13 mouse cellular contexts compared by ENCODE assay signal in genomic region chr6:82125134-82125533, GRCm38 (mm10).
DNase-seq lines count a peak whose midpoint lies in the region; ATAC-seq and TF ChIP-seq lines count a peak whose summit lies in the region.
"Had no signal": no experiment of that assay in that cellular context is flagged by ENCODE, and none has a peak within 500 bp of the region (broad histone marks: within the 10 kb centered on the region; RNA-seq: fewer than 3 reads in every experiment).

No protein-coding gene starts in this region.

- H3K4me1 ChIP-seq in intestine, embryonic 14.5 days (replicated peaks; ENCODE audit: control insufficient read depth, insufficient read depth, low read length) = no peaks in the 10 kb centered on the region
- H3K4me1 ChIP-seq in intestine, embryonic 15.5 days (replicated peaks) = 0 out of 2 replicates have a peak, but pooled peaks cover 3% of the 10 kb centered on the region
- H3K4me1 ChIP-seq in intestine, postnatal 0 days (replicated peaks; ENCODE audit: control insufficient read depth, insufficient read depth, low read length) = no peaks in the 10 kb centered on the region
- no peaks in the 10 kb centered on the region for H3K4me1 ChIP-seq in hindbrain, postnatal 0 days (ENCODE audit: insufficient read depth, low read length)
- H3K4me1 ChIP-seq in midbrain, embryonic 15.5 days = 0 out of 2 replicates have a peak, but pooled peaks cover 2% of the 10 kb centered on the region
- H3K4me1 ChIP-seq: liver, embryonic 12.5 days had no signal

- H3K27me3 ChIP-seq in intestine, embryonic 14.5 days (replicated peaks; ENCODE audit: control insufficient read depth, insufficient read depth, low read length) = no peaks in the 10 kb centered on the region
- no peaks in the 10 kb centered on the region for H3K27me3 ChIP-seq in intestine, embryonic 15.5 days (replicated peaks)
- H3K27me3 ChIP-seq in intestine, postnatal 0 days (replicated peaks; ENCODE audit: control insufficient read depth, insufficient read depth, low read length) = no peaks in the 10 kb centered on the region
- no peaks in the 10 kb centered on the region for H3K27me3 ChIP-seq in hindbrain, postnatal 0 days (ENCODE audit: insufficient read depth, low read length)
- H3K27me3 ChIP-seq in midbrain, embryonic 15.5 days (replicated peaks) = no peaks in the 10 kb centered on the region
- H3K27me3 ChIP-seq: liver, embryonic 12.5 days had no signal

- peak; percentile 64 for ATAC-seq in intestine, embryonic 14.5 days (replicated peaks; ENCODE audit: low FRiP score, low TSS enrichment, low read depth)
- no peak for ATAC-seq in intestine, embryonic 15.5 days
- ATAC-seq in intestine, postnatal 0 days = peak; percentile 94
- no peak for ATAC-seq in hindbrain, postnatal 0 days
- ATAC-seq in midbrain, embryonic 15.5 days (replicated peaks) = no peak
- ATAC-seq: hindbrain, embryonic 16.5 days; liver, embryonic 12.5 days had no signal

- H3K9me3 ChIP-seq in intestine, embryonic 14.5 days (ENCODE audit: control insufficient read depth, low read length) = no peaks in the 10 kb centered on the region
- H3K9me3 ChIP-seq in intestine, embryonic 15.5 days = no peaks in the 10 kb centered on the region
- H3K9me3 ChIP-seq in intestine, postnatal 0 days (ENCODE audit: control insufficient read depth) = no peaks in the 10 kb centered on the region
- H3K9me3 ChIP-seq in hindbrain, postnatal 0 days (ENCODE audit: low read length) = no peaks in the 10 kb centered on the region
- no peaks in the 10 kb centered on the region for H3K9me3 ChIP-seq in midbrain, embryonic 15.5 days

- no peak overlapping the region for H3K9ac ChIP-seq in intestine, embryonic 14.5 days (ENCODE audit: low read length)
- H3K9ac ChIP-seq in intestine, embryonic 15.5 days = no peak overlapping the region
- H3K9ac ChIP-seq in intestine, postnatal 0 days (ENCODE audit: low read depth, low read length) = no peak overlapping the region
- no peak overlapping the region for H3K9ac ChIP-seq in hindbrain, postnatal 0 days (replicated peaks; ENCODE audit: low read length)
- H3K9ac ChIP-seq in midbrain, embryonic 15.5 days = no peak overlapping the region
- H3K9ac ChIP-seq: liver, embryonic 12.5 days had no signal

- H3K4me3 ChIP-seq in intestine, embryonic 14.5 days (ENCODE audit: low read depth, low read length) = no peak overlapping the region
- no peak overlapping the region for H3K4me3 ChIP-seq in intestine, embryonic 15.5 days (replicated peaks)
- H3K4me3 ChIP-seq in intestine, postnatal 0 days (ENCODE audit: low read depth, low read length) = no peak overlapping the region
- H3K4me3 ChIP-seq in hindbrain, postnatal 0 days (ENCODE audit: low read length) = no peak overlapping the region
- no peak overlapping the region for H3K4me3 ChIP-seq in midbrain, embryonic 15.5 days
- H3K4me3 ChIP-seq: liver, embryonic 12.5 days had no signal

- no peak for TF ChIP-seq CTCF in intestine, postnatal 0 days (IDR thresholded peaks at IDR 0.05; ENCODE audit: low read depth)
- no peak for TF ChIP-seq CTCF in hindbrain, postnatal 0 days (IDR thresholded peaks at IDR 0.05; ENCODE audit: low read depth)

- no peak overlapping the region for H3K27ac ChIP-seq in intestine, embryonic 14.5 days (ENCODE audit: low read depth)
- H3K27ac ChIP-seq in intestine, embryonic 15.5 days = no peak overlapping the region
- H3K27ac ChIP-seq in intestine, postnatal 0 days (ENCODE audit: low read depth, low read length) = 0 out of 2 replicates have a peak overlapping the region, but pooled peaks have one; percentile 4
- H3K27ac ChIP-seq in hindbrain, postnatal 0 days = no peak overlapping the region
- no peak overlapping the region for H3K27ac ChIP-seq in midbrain, embryonic 15.5 days
- H3K27ac ChIP-seq: liver, embryonic 12.5 days had no signal

- no peak for DNase-seq in intestine, embryonic 14.5 days (ENCODE audit: low spot score)
- DNase-seq in 416B (ENCODE audit: low read depth) (peak; percentile 8), NIH3T3 (ENCODE audit: low read depth) (peak; percentile 67)
- DNase-seq in hindbrain, postnatal 0 days (ENCODE audit: low spot score) = no peak
- DNase-seq in ovary, adult 18-20 months (ENCODE audit: low spot score) = no peak
- DNase-seq: cerebellum, postnatal 10 days; kidney, postnatal 10 days had no signal

- no peak overlapping the region for H3K4me2 ChIP-seq in intestine, embryonic 14.5 days (ENCODE audit: low read length)
- no peak overlapping the region for H3K4me2 ChIP-seq in intestine, embryonic 15.5 days (replicated peaks)
- H3K4me2 ChIP-seq in intestine, postnatal 0 days (replicated peaks; ENCODE audit: low read depth) = no peak overlapping the region
- H3K4me2 ChIP-seq in hindbrain, postnatal 0 days (ENCODE audit: low read depth, low read length) = no peak overlapping the region
- H3K4me2 ChIP-seq in midbrain, embryonic 15.5 days = no peak overlapping the region
- H3K4me2 ChIP-seq: liver, embryonic 12.5 days; midbrain, embryonic 11.5 days had no signal

- WGBS in intestine, embryonic 14.5 days = 89% methylated on average over 2 of the region's 2 CpGs
- WGBS in intestine, embryonic 15.5 days = 71% methylated on average over 2 of the region's 2 CpGs
- 78% methylated on average over 2 of the region's 2 CpGs for WGBS in intestine, postnatal 0 days
- 88% methylated on average over 2 of the region's 2 CpGs for WGBS in hindbrain, postnatal 0 days
- 93% methylated on average over 2 of the region's 2 CpGs for WGBS in midbrain, embryonic 15.5 days

- H3K36me3 ChIP-seq in intestine, embryonic 14.5 days (ENCODE audit: control insufficient read depth, insufficient read depth, low read length) = no peaks in the 10 kb centered on the region
- H3K36me3 ChIP-seq in intestine, embryonic 15.5 days = no peaks in the 10 kb centered on the region
- H3K36me3 ChIP-seq in intestine, postnatal 0 days (ENCODE audit: control insufficient read depth, insufficient read depth) = no peaks in the 10 kb centered on the region
- no peaks in the 10 kb centered on the region for H3K36me3 ChIP-seq in hindbrain, postnatal 0 days (ENCODE audit: insufficient read depth, low read length)
- H3K36me3 ChIP-seq in midbrain, embryonic 15.5 days (replicated peaks) = no peaks in the 10 kb centered on the region
- H3K36me3 ChIP-seq: liver, embryonic 12.5 days had no signal

Comparison
In these comparisons a context has a peak if more than half of its experiments do, and no peak if none do; other contexts are left out.
1. ATAC-seq: peak in intestine, embryonic 14.5 days (single experiment) and intestine, postnatal 0 days (single experiment); none in intestine, embryonic 15.5 days (single experiment), hindbrain, postnatal 0 days (single experiment) and midbrain, embryonic 15.5 days (single experiment).
2. DNase-seq: peak in 416B (single experiment) and NIH3T3 (single experiment); none in intestine, embryonic 14.5 days (single experiment), hindbrain, postnatal 0 days (single experiment) and ovary, adult 18-20 months (single experiment).